Mouse (Mus musculus): ENCODE data around the gene Fgf9. TPM values are rescaled to one million over a fixed set of nuclear protein-coding genes. Genes with fewer than 3 reads are reported as not detected.

Fgf9 gene
- polyA plus RNA-seq, 1 experiment from 2014 or later = 7.5 TPM

DNA sequence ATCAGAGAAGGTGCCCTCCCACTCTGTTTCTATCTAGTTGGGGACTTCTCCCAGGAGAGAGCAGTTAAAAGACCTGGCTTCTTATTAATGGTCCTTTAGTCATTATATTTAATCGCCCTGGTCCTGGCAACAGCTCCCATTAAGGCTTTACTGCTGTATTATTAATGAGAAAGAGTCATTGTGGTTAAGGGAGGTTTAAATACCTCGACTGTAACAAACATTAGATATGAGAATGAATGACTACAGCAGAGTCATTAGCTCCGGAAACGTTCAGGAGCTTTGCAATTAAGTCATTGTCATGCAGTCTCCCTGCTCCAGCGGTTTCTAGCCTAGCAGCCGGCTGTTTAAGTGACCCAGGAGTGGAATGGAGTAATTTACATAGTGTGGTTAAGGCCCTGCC is 31.0 kb downstream of the Fgf9 start:
- 19% methylated on average over 6 of the region's 6 CpGs for WGBS
- Histone ChIP-seq H3K36me3 (replicated peaks; ENCODE audit: control insufficient read depth, insufficient read depth, low read depth, low read length) (no peaks in the 10 kb centered on the region), H3K4me1 (ENCODE audit: control insufficient read depth, insufficient read depth, low read length) (no peaks in the 10 kb centered on the region), H3K9ac (replicated peaks; ENCODE audit: low read length) (no peak overlapping the region), H3K9me3 (replicated peaks; ENCODE audit: control insufficient read depth, low read length) (no peaks in the 10 kb centered on the region), H3K27me3 (ENCODE audit: control insufficient read depth, insufficient read depth, low read length) (no peaks in the 10 kb centered on the region), H3K4me2 (ENCODE audit: low read depth, low read length) (no peak overlapping the region), H3K27ac (replicated peaks; ENCODE audit: low read depth, low read length) (no peak overlapping the region), H3K4me3 (ENCODE audit: low read depth, low read length) (no peak overlapping the region)
- ATAC-seq (replicated peaks; ENCODE audit: insufficient number of reproducible peaks, low FRiP score, low TSS enrichment, low read depth) (no peak), DNase-seq (ENCODE audit: low spot score) (no peak)

DNA sequence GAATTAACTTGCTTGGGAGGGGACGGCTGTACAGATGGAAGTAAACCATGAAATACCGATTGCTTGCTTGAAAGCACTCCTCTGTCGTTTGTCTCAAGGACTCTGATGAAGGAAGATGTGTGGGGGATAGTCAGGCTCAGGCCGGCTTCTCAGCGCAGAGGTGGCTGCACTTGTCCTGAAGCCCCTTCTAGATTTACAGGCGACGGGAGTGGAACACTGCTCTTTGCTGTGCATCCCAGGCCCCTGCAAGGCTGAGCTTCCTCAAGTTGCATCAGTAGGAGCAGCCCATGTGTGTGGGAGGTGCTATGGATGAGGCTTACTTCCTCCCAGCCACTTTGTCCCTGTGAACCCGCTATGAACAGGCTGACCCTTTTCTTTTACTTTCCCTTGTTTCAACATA is 33.9 kb downstream of the Fgf9 start:
- Histone ChIP-seq H3K9me3 (replicated peaks; ENCODE audit: control insufficient read depth, low read length) (no peaks in the 10 kb centered on the region), H3K27ac (replicated peaks; ENCODE audit: low read depth, low read length) (no peak overlapping the region), H3K4me1 (ENCODE audit: control insufficient read depth, insufficient read depth, low read length) (no peaks in the 10 kb centered on the region), H3K36me3 (replicated peaks; ENCODE audit: control insufficient read depth, insufficient read depth, low read depth, low read length) (no peaks in the 10 kb centered on the region), H3K9ac (replicated peaks; ENCODE audit: low read length) (no peak overlapping the region), H3K27me3 (ENCODE audit: control insufficient read depth, insufficient read depth, low read length) (no peaks in the 10 kb centered on the region), H3K4me2 (ENCODE audit: low read depth, low read length) (no peak overlapping the region), H3K4me3 (ENCODE audit: low read depth, low read length) (no peak overlapping the region)
- 59% methylated on average over 8 of the region's 8 CpGs for WGBS
- DNase-seq (ENCODE audit: low spot score) (no peak), ATAC-seq (replicated peaks; ENCODE audit: insufficient number of reproducible peaks, low FRiP score, low TSS enrichment, low read depth) (no peak)

DNA sequence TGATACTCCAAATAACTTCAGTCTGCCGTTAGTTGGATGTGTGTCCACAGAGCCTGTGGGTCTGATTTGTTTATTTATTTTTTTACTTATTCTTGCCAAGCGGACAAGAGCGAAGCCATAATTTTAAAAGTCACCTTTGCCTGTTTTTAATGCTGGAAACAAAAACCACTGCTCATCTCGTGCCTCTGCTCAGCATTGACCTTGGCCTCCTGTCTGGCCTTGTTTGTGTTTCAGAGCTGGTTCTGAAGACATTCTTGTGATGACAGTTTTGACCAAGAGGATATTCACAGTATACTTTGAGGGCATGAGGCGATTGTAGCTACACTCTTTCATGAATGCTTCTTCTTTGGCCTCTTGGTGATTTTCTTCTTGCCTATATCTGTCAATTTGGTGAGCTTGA is 35.2 kb downstream of the Fgf9 start:
- no peak overlapping the region for H3K4me3 ChIP-seq (ENCODE audit: low read depth, low read length)
- 74% methylated on average over 5 of the region's 5 CpGs for WGBS
- H3K27me3 ChIP-seq (ENCODE audit: control insufficient read depth, insufficient read depth, low read length) = no peaks in the 10 kb centered on the region
- H3K36me3 ChIP-seq (replicated peaks; ENCODE audit: control insufficient read depth, insufficient read depth, low read depth, low read length) = no peaks in the 10 kb centered on the region
- ATAC-seq (replicated peaks; ENCODE audit: insufficient number of reproducible peaks, low FRiP score, low TSS enrichment, low read depth) (no peak), DNase-seq (ENCODE audit: low spot score) (no peak)
- no peak overlapping the region for H3K27ac ChIP-seq (replicated peaks; ENCODE audit: low read depth, low read length)
- H3K4me2 ChIP-seq (ENCODE audit: low read depth, low read length) = no peak overlapping the region
- no peaks in the 10 kb centered on the region for H3K4me1 ChIP-seq (ENCODE audit: control insufficient read depth, insufficient read depth, low read length)
- H3K9ac ChIP-seq (replicated peaks; ENCODE audit: low read length) = no peak overlapping the region
- no peaks in the 10 kb centered on the region for H3K9me3 ChIP-seq (replicated peaks; ENCODE audit: control insufficient read depth, low read length)

DNA sequence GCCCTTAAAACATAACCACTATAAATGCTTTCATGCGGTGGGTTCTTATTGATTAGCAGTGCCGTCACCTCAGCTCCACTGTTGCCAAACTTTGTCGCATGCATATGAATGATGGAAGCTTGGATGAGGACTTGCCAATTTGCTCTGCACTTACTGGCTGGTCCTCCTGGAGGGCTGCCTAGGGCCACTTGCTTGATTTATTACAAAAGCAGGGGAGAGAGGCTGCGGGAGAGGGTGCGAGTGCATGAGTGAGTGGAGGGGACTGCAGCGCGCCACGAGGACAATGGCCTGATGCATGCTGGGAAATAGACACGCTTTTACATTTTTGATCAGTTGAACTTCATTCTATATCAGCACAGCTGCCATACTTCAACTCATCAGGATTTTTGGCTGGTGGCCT is 39.3 kb downstream of the Fgf9 start:
- ATAC-seq (replicated peaks; ENCODE audit: insufficient number of reproducible peaks, low FRiP score, low TSS enrichment, low read depth) (no peak), DNase-seq (ENCODE audit: low spot score) (no peak)
- Histone ChIP-seq H3K27me3 (ENCODE audit: control insufficient read depth, insufficient read depth, low read length) (no peaks in the 10 kb centered on the region), H3K36me3 (replicated peaks; ENCODE audit: control insufficient read depth, insufficient read depth, low read depth, low read length) (no peaks in the 10 kb centered on the region), H3K9me3 (replicated peaks; ENCODE audit: control insufficient read depth, low read length) (no peaks in the 10 kb centered on the region), H3K4me2 (ENCODE audit: low read depth, low read length) (no peak overlapping the region), H3K4me1 (ENCODE audit: control insufficient read depth, insufficient read depth, low read length) (no peaks in the 10 kb centered on the region), H3K27ac (replicated peaks; ENCODE audit: low read depth, low read length) (no peak overlapping the region), H3K9ac (replicated peaks; ENCODE audit: low read length) (no peak overlapping the region), H3K4me3 (ENCODE audit: low read depth, low read length) (no peak overlapping the region)
- WGBS = 93% methylated on average over 9 of the region's 9 CpGs

DNA sequence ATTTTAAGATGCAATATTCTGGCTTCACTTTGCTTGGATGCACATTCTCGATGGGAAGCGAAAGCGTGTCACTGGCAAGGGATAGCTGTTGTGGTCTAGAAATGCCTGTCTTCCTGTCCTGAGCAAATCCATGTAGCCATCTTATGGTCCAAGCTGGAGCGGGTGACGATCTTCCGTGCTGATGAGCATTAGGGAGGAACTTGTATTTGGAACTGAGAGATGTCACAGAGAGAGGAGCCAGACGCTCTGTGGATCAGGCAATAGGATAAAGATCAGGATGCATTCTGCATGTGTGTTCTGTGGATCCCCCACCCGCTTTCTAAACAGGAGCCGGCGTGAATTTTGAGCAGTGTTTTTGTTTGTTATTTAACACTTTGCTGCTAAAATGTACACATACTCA is 41.2 kb downstream of the Fgf9 start:
- Histone ChIP-seq H3K36me3 (replicated peaks; ENCODE audit: control insufficient read depth, insufficient read depth, low read depth, low read length) (no peaks in the 10 kb centered on the region), H3K4me2 (ENCODE audit: low read depth, low read length) (no peak overlapping the region), H3K4me1 (ENCODE audit: control insufficient read depth, insufficient read depth, low read length) (no peaks in the 10 kb centered on the region), H3K4me3 (ENCODE audit: low read depth, low read length) (no peak overlapping the region), H3K27me3 (ENCODE audit: control insufficient read depth, insufficient read depth, low read length) (no peaks in the 10 kb centered on the region), H3K27ac (replicated peaks; ENCODE audit: low read depth, low read length) (no peak overlapping the region), H3K9me3 (replicated peaks; ENCODE audit: control insufficient read depth, low read length) (no peaks in the 10 kb centered on the region), H3K9ac (replicated peaks; ENCODE audit: low read length) (no peak overlapping the region)
- DNase-seq (ENCODE audit: low spot score) (no peak), ATAC-seq (replicated peaks; ENCODE audit: insufficient number of reproducible peaks, low FRiP score, low TSS enrichment, low read depth) (no peak)
- 86% methylated on average over 10 of the region's 10 CpGs for WGBS

DNA sequence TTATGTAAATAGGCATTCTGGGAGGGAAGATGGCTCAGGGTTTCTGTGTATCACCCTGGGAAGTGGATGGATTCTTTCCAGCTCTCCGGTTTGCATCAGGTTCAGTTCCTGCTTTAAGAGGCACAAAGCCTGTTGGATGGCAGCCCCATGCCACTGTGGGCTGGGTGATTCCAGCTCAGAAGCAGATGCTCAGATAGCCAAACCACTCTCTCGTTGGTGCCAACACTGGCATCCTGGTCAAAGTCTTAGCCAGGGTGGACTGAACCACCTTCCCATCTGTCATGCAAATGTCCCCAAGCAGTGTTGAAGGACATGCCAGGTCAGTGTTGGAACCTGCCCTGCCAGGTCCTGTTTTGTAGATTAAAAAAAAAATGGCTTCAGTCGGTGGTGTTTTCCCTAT is 42.0 kb downstream of the Fgf9 start:
- no peaks in the 10 kb centered on the region for H3K27me3 ChIP-seq (ENCODE audit: control insufficient read depth, insufficient read depth, low read length)
- no peaks in the 10 kb centered on the region for H3K36me3 ChIP-seq (replicated peaks; ENCODE audit: control insufficient read depth, insufficient read depth, low read depth, low read length)
- no peaks in the 10 kb centered on the region for H3K4me1 ChIP-seq (ENCODE audit: control insufficient read depth, insufficient read depth, low read length)
- no peak overlapping the region for H3K27ac ChIP-seq (replicated peaks; ENCODE audit: low read depth, low read length)
- no peak for DNase-seq (ENCODE audit: low spot score)
- H3K9me3 ChIP-seq (replicated peaks; ENCODE audit: control insufficient read depth, low read length) = no peaks in the 10 kb centered on the region
- H3K4me3 ChIP-seq (ENCODE audit: low read depth, low read length) = no peak overlapping the region
- H3K9ac ChIP-seq (replicated peaks; ENCODE audit: low read length) = no peak overlapping the region
- 67% methylated on average over 3 of the region's 3 CpGs for WGBS
- ATAC-seq (replicated peaks; ENCODE audit: insufficient number of reproducible peaks, low FRiP score, low TSS enrichment, low read depth) = no peak
- H3K4me2 ChIP-seq (ENCODE audit: low read depth, low read length) = no peak overlapping the region

DNA sequence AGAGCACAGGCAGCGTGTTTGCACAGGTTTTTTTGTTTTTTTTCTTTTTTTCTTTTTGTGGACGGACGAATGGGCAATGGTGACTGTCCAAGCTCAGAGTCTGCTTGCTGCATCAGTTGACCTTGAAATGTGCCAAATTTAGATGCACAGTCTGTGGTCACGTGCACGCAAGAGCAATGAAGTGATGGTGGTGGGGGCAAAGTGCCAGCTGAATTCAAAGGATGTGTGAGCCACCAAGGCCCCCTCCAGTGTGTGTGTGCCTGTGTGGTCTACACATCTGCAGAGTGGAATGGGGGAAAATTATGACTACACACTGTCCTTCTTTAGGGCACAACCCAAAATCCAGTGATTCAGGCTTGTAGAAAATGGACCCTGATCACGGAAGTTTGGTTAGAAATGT is 42.8 kb downstream of the Fgf9 start:
- Histone ChIP-seq H3K27ac (replicated peaks; ENCODE audit: low read depth, low read length) (no peak overlapping the region), H3K36me3 (replicated peaks; ENCODE audit: control insufficient read depth, insufficient read depth, low read depth, low read length) (no peaks in the 10 kb centered on the region)
- WGBS = 74% methylated on average over 6 of the region's 6 CpGs

DNA sequence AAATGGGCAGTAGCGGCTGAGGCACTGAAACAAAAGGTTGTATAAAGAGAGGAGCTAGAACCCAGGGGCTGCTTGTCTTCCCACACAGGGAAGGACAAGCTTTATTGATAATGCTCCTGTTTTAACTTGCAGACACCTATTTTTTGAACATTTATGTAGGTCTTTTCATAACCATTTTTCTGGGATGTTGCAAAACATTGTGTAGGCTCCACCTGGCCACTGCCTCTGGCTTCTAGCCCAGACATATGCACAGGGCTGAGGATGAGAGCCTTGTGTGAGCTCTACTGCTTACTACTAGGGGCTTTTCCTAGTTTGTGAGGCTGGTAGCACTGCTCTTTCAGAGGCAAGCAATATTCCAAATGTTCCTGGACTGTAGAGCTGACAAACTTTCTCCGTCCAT is 43.8 kb downstream of the Fgf9 start:
- Histone ChIP-seq H3K4me1 (ENCODE audit: control insufficient read depth, insufficient read depth, low read length) (no peaks in the 10 kb centered on the region), H3K36me3 (replicated peaks; ENCODE audit: control insufficient read depth, insufficient read depth, low read depth, low read length) (no peaks in the 10 kb centered on the region), H3K4me2 (ENCODE audit: low read depth, low read length) (no peak overlapping the region), H3K9me3 (replicated peaks; ENCODE audit: control insufficient read depth, low read length) (no peaks in the 10 kb centered on the region), H3K9ac (replicated peaks; ENCODE audit: low read length) (no peak overlapping the region), H3K4me3 (ENCODE audit: low read depth, low read length) (no peak overlapping the region), H3K27ac (replicated peaks; ENCODE audit: low read depth, low read length) (no peak overlapping the region), H3K27me3 (ENCODE audit: control insufficient read depth, insufficient read depth, low read length) (no peaks in the 10 kb centered on the region)
- no peak for ATAC-seq (replicated peaks; ENCODE audit: insufficient number of reproducible peaks, low FRiP score, low TSS enrichment, low read depth)
- 81% methylated on average over 2 of the region's 2 CpGs for WGBS
- DNase-seq (ENCODE audit: low spot score) = no peak

More for the DNA sequence above, 42.8 kb downstream of the Fgf9 start:
- H3K9me3 ChIP-seq (replicated peaks; ENCODE audit: control insufficient read depth, low read length) = no peaks in the 10 kb centered on the region
- ATAC-seq (replicated peaks; ENCODE audit: insufficient number of reproducible peaks, low FRiP score, low TSS enrichment, low read depth) (no peak), DNase-seq (ENCODE audit: low spot score) (no peak)
- no peak overlapping the region for H3K9ac ChIP-seq (replicated peaks; ENCODE audit: low read length)
- H3K4me2 ChIP-seq (ENCODE audit: low read depth, low read length) = no peak overlapping the region
- H3K4me1 ChIP-seq (ENCODE audit: control insufficient read depth, insufficient read depth, low read length) = no peaks in the 10 kb centered on the region
- no peak overlapping the region for H3K4me3 ChIP-seq (ENCODE audit: low read depth, low read length)
- H3K27me3 ChIP-seq (ENCODE audit: control insufficient read depth, insufficient read depth, low read length) = no peaks in the 10 kb centered on the region

DNA sequence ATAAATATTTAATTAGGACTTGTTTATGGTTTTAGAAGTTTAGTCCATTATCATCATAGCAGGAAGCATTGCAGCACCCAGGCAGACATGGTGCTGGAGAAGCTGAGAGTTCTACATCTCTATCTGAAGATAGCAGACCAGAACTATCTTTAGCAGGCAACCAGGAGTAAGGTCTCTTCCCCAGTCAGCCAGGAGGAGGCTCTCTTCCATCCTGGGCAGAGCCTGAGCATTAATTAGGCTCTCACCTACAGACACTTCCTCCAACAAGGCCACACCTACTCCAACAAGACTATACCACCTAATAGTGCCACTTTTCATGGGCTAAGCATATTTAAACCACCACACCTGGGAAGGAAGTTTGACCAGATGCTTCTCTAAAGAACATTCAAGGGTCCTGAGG is 54.3 kb downstream of the Fgf9 start:
- Histone ChIP-seq H3K27me3 (ENCODE audit: control insufficient read depth, insufficient read depth, low read length) (no peaks in the 10 kb centered on the region), H3K36me3 (replicated peaks; ENCODE audit: control insufficient read depth, insufficient read depth, low read depth, low read length) (no peaks in the 10 kb centered on the region), H3K4me2 (ENCODE audit: low read depth, low read length) (no peak overlapping the region), H3K9ac (replicated peaks; ENCODE audit: low read length) (no peak overlapping the region), H3K4me1 (ENCODE audit: control insufficient read depth, insufficient read depth, low read length) (no peaks in the 10 kb centered on the region), H3K4me3 (ENCODE audit: low read depth, low read length) (no peak overlapping the region), H3K27ac (replicated peaks; ENCODE audit: low read depth, low read length) (no peak overlapping the region), H3K9me3 (replicated peaks; ENCODE audit: control insufficient read depth, low read length) (no peaks in the 10 kb centered on the region)
- ATAC-seq (replicated peaks; ENCODE audit: insufficient number of reproducible peaks, low FRiP score, low TSS enrichment, low read depth) (no peak), DNase-seq (ENCODE audit: low spot score) (no peak)

All from embryonic facial prominence, embryonic 11.5 days (tissue).